Mouse (Mus musculus) stomach, postnatal 0 days (tissue): Measurements from ENCODE around the gene Olfr1512.

Experiments used
- CTCF ChIP-seq: IDR thresholded peaks from 2 replicates; pipeline ENCODE4 v1.5.1; 2016; ENCODE audit warnings: antibody characterized with exemption, low read depth, mild to moderate bottlenecking, moderate library complexity
- EP300 ChIP-seq: optimal IDR thresholded peaks from 2 replicates; pipeline ENCODE3; 2016; ENCODE audit warnings: antibody characterized with exemption

DNA sequence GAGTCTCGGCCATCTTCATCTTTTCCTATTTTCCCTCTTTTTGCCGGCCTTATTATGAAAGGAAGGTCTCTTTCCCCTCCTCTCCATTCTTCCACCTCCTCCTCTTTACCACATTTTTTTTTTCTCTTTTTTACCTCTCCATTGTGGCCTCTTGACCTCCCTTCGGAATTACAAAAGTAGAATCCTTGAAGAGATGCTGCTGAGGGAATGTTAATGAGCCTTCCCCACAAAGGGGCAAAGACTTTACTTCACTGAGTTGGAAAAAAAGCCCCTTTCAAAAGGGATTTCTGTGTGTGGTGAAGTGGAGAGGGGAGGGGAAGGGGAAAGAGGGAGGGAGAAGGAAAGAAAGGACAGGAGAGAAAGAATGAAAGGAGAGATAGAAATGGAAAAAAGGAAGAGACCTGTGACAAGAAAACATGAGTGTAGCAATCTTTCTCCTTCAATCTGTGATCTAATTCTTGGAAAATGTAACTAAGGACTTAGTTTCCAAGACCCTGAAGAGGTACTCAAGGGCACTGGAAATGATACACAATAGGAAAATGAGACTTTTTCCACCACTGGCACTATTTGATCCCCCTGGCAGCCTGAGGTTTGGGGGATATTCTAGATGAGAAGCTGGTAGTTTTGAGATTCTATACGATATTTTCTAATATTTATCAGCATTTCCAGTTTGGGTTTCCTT lies 47.8 kb downstream of the Olfr1512 start:
- no peak for TF ChIP-seq CTCF
- TF ChIP-seq EP300, result no peak
